Mouse (Mus musculus) stomach, embryonic 14.5 days (tissue): Measurements from ENCODE around the gene Arrb2. TPM values are rescaled to one million over a fixed set of nuclear protein-coding genes. Genes with fewer than 3 reads are reported as not detected.

Source experiments
- ATAC-seq: fragments of 200-750 bp; cut with Nextera tagmentation; 2 replicates; pipeline ENCODE4 v1.8.0; 2017; ENCODE audit warnings: low read depth, moderate TSS enrichment; ENCODE audit not compliant: insufficient number of reproducible peaks, insufficient read depth, low FRiP score
- H3K27ac ChIP-seq: fragments of 300-500 bp; sonication (generic); 2 replicates; pipeline ENCODE4 v1.5.1; 2014; ENCODE audit warnings: mild to moderate bottlenecking, low read length, moderate library complexity, mixed read lengths
- H3K27me3 ChIP-seq: fragments of 300-500 bp; sonication (generic); 2 replicates; pipeline ENCODE4 v1.6.1; 2014; ENCODE audit warnings: low read length, control low read depth, mixed read lengths; ENCODE audit not compliant: control insufficient read depth, insufficient read depth
- H3K36me3 ChIP-seq: fragments of 300-500 bp; sonication (generic); 2 replicates; pipeline ENCODE4 v1.6.1; 2014; ENCODE audit warnings: mild to moderate bottlenecking, control low read depth, low read length, moderate library complexity, mixed read lengths; ENCODE audit not compliant: control insufficient read depth, insufficient read depth
- H3K4me1 ChIP-seq: fragments of 300-500 bp; sonication (generic); 2 replicates; pipeline ENCODE4 v1.6.1; 2014; ENCODE audit warnings: low read length, control low read depth, mixed read lengths; ENCODE audit not compliant: control insufficient read depth, insufficient read depth
- H3K4me2 ChIP-seq: fragments of 300-500 bp; sonication (generic); replicated peaks from 2 replicates; pipeline ENCODE4 v1.6.1; 2014; ENCODE audit warnings: low read depth, low read length, control low read depth
- H3K4me3 ChIP-seq: fragments of 300-500 bp; sonication (generic); 2 replicates; pipeline ENCODE4 v1.5.1; 2014; ENCODE audit warnings: low read depth, low read length, control low read depth
- H3K9ac ChIP-seq: fragments of 300-500 bp; sonication (generic); replicated peaks from 2 replicates; pipeline ENCODE4 v1.6.1; 2014; ENCODE audit warnings: low read depth, mild to moderate bottlenecking, control low read depth, low read length, moderate library complexity, mixed read lengths
- H3K9me3 ChIP-seq: fragments of 300-500 bp; sonication (generic); 2 replicates; pipeline ENCODE4 v1.6.1; 2016; ENCODE audit warnings: low read depth, low read length, control low read depth; ENCODE audit not compliant: control insufficient read depth
- WGBS: fragments of 180-500 bp; shearing (Covaris S2); extraction: QIAGEN DNeasy Blood & Tissue Kit; methylation state at CpG from one replicate; pipeline ENCODE4 v1.1.7; 2014; 5-methylcytosine and 5-hydroxymethylcytosine counted together
- microRNA-seq: library from miRNA; unstranded; fragments of <30 nt; microRNA quantifications from one replicate; pipeline ENCODE4, GENCODE M21; 2016
- polyA plus RNA-seq: library from polyadenylated mRNA; unstranded; fragments of >200 nt; fragmentation: Nextera tagmentation; extraction: Ambion mirVana; gene quantifications from 2 replicates; pipeline ENCODE4 v1.2.1, GENCODE M21; 2014

Arrb2 gene
- polyA plus RNA-seq, 1 experiment from 2014 or later = 15.9 TPM

DNA sequence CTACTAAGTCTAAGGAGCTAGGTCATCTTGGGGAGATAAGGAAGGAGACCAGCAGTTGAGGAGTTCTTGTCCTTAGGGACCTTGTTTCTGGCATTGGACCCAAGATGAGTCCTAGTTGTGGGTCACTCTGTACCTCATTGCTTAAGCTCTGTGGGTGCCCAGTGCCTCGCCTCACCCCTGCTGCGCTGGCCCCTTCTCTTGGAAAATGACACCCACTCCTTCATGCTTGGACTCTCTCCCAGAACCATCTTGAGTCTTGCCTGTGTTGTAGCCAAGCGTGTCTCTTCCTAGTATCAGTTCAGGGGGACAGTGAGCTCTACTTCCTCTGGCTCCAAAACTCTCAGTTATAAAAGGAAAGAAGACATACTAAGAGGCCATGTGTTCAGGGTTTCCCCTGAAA lies 56.7 kb downstream of the Arrb2 start:
- Histone ChIP-seq H3K27ac (no peak overlapping the region), H3K4me2 (no peak overlapping the region), H3K36me3 (no peaks in the 10 kb centered on the region), H3K27me3 (no peaks in the 10 kb centered on the region), H3K4me3 (no peak overlapping the region), H3K4me1 (no peaks in the 10 kb centered on the region), H3K9ac (no peak overlapping the region), H3K9me3 (peaks cover 4% of the 10 kb centered on the region; the same call in 1 of the 2 replicates)
- WGBS = 85% methylated on average over 3 of the region's 3 CpGs
- no peak for ATAC-seq

DNA sequence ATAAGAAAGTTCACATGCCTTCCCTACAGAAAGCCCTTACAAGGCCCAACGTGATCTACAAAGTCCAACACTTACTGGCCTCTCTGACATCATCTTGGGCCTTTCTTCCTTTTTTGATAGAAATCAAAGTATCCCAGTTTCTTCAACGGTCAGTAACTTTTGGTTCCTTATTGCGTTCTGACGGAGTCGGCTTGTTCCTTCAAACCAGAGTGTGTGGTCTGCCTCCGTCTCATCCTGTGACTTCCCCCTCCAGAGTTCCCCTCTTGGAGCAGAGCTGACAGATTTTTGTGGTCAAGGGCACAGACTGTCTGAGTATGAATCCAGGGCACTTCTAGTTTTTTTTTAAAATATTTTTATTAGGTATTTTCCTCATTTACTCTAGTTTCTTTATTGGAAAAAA lies 57.2 kb downstream of the Arrb2 start:
- Histone ChIP-seq H3K27ac (no peak overlapping the region), H3K4me2 (no peak overlapping the region), H3K4me1 (no peaks in the 10 kb centered on the region), H3K4me3 (no peak overlapping the region), H3K9ac (no peak overlapping the region), H3K27me3 (no peaks in the 10 kb centered on the region), H3K36me3 (no peaks in the 10 kb centered on the region), H3K9me3 (peaks cover 4% of the 10 kb centered on the region; the same call in 1 of the 2 replicates)
- no peak for ATAC-seq
- WGBS = 85% methylated on average over 6 of the region's 6 CpGs

Small RNA genes within 50 kb of the gene (microRNA-seq; reads per million reads assigned to microRNA genes)
- gene Mir7115 = not detected

Other genes with a start within 250 kb of the Arrb2 start
- gene Slc16a11, start 219.9 kb upstream of the Arrb2 start, polyA plus RNA-seq = 0.69 and 1.5 TPM in 2 replicates
- 5.6 and 8.8 TPM in 2 replicates for gene Slc16a13, start 211.6 kb upstream of the Arrb2 start, polyA plus RNA-seq
- 11.3 and 12.0 TPM in 2 replicates for gene Bcl6b, start 202.8 kb upstream of the Arrb2 start, polyA plus RNA-seq
- 164 and 167 TPM in 2 replicates for gene 0610010K14Rik, start 194.7 kb upstream of the Arrb2 start, polyA plus RNA-seq
- 9.2 and 13.3 TPM in 2 replicates for gene Gm21988, start 192.8 kb upstream of the Arrb2 start, polyA plus RNA-seq
- 157 and 164 TPM in 2 replicates for gene Rnasek, start 192.8 kb upstream of the Arrb2 start, polyA plus RNA-seq
- 13.0 and 14.6 TPM in 2 replicates for gene Alox12, start 177.3 kb upstream of the Arrb2 start, polyA plus RNA-seq
- not detected in 2 replicates for gene Alox12e, start 110.0 kb upstream of the Arrb2 start, polyA plus RNA-seq
- gene Alox15, start 80.6 kb upstream of the Arrb2 start, polyA plus RNA-seq = 2.4 and 4.1 TPM in 2 replicates
- gene Pelp1, start 22.6 kb upstream of the Arrb2 start, polyA plus RNA-seq = 31.6 and 34.4 TPM in 2 replicates
- gene Med11, start 19.3 kb downstream of the Arrb2 start, polyA plus RNA-seq = 48.6 and 49.8 TPM in 2 replicates
- gene Zmynd15, start 26.8 kb downstream of the Arrb2 start, polyA plus RNA-seq = 0.39 and 0.50 TPM in 2 replicates
- gene Cxcl16, start 27.3 kb downstream of the Arrb2 start, polyA plus RNA-seq = 7.8 and 8.6 TPM in 2 replicates
- 38.6 and 45.2 TPM in 2 replicates for gene Tm4sf5, start 72.6 kb downstream of the Arrb2 start, polyA plus RNA-seq
- 0.39 TPM in 1 of 2 replicates, not detected in the other for gene Vmo1, start 82.0 kb downstream of the Arrb2 start, polyA plus RNA-seq
- gene Gltpd2, start 86.6 kb downstream of the Arrb2 start, polyA plus RNA-seq = 0.43 and 0.81 TPM in 2 replicates
- gene Psmb6, start 92.7 kb downstream of the Arrb2 start, polyA plus RNA-seq = 709 and 761 TPM in 2 replicates
- gene Gm40193, start 100.3 kb downstream of the Arrb2 start, polyA plus RNA-seq = not detected in 2 replicates
- gene Pld2, start 107.4 kb downstream of the Arrb2 start, polyA plus RNA-seq = 11.6 and 13.0 TPM in 2 replicates
- gene Mink1, start 130.2 kb downstream of the Arrb2 start, polyA plus RNA-seq = 23.0 and 23.9 TPM in 2 replicates
- not detected in 2 replicates for gene 4930544D05Rik, start 183.2 kb downstream of the Arrb2 start, polyA plus RNA-seq
- not detected in 2 replicates for gene Chrne, start 186.6 kb downstream of the Arrb2 start, polyA plus RNA-seq
- gene Gp1ba, start 206.5 kb downstream of the Arrb2 start, polyA plus RNA-seq = 0.21 and 0.22 TPM in 2 replicates
- 118 and 120 TPM in 2 replicates for gene Rnf167, start 214.6 kb downstream of the Arrb2 start, polyA plus RNA-seq
- gene Slc25a11, start 214.8 kb downstream of the Arrb2 start, polyA plus RNA-seq = 151 and 157 TPM in 2 replicates
- gene Pfn1, start 222.0 kb downstream of the Arrb2 start, polyA plus RNA-seq = 2,006 and 2,065 TPM in 2 replicates
- gene Eno3, start 224.6 kb downstream of the Arrb2 start, polyA plus RNA-seq = 12.3 and 14.5 TPM in 2 replicates
- 147 and 170 TPM in 2 replicates for gene Spag7, start 236.8 kb downstream of the Arrb2 start, polyA plus RNA-seq